Mouse (Mus musculus) ES-E14 (cell line): ENCODE data around the gene Ccdc90b. TPM values are rescaled to one million over a fixed set of nuclear protein-coding genes. Genes with fewer than 3 reads are reported as not detected.

Experiments
- DNase-seq: peaks from one replicate; pipeline ENCODE4 v3.0.0-alpha.2; 2013; ENCODE audit warnings: low read depth, low spot score
- H3K27ac ChIP-seq: 2 replicates; pipeline ENCODE4 v1.5.1; 2012; ENCODE audit warnings: low read depth, mild to moderate bottlenecking, low read length, moderate library complexity, mixed read lengths; ENCODE audit not compliant: poor library complexity, insufficient read depth, severe bottlenecking
- H3K36me3 ChIP-seq: 2 replicates; pipeline ENCODE4 v1.6.1; 2012; ENCODE audit warnings: mild to moderate bottlenecking, low read length, moderate library complexity, mixed read lengths; ENCODE audit not compliant: control insufficient read depth, poor library complexity, insufficient read depth, severe bottlenecking
- H3K4me1 ChIP-seq, 2 experiments: fragments of 150-350 bp in 1 of 2; sonication (generic) in 1 of 2; 2 replicates each; pipeline ENCODE4 v1.6.1; 2012; ENCODE audit warnings: low read length in 2 of 2, mild to moderate bottlenecking in 1 of 2, mixed read lengths in 1 of 2; ENCODE audit not compliant: control insufficient read depth in 2 of 2, insufficient read depth in 2 of 2, poor library complexity in 1 of 2
- H3K4me3 ChIP-seq, 2 experiments: fragments of 150-350 bp in 1 of 2; sonication (generic) in 1 of 2; 2 replicates each; pipeline ENCODE4 v1.5.1; 2012; ENCODE audit warnings: low read length in 2 of 2, low read depth in 1 of 2, mild to moderate bottlenecking in 1 of 2, mixed read lengths in 1 of 2; ENCODE audit not compliant: insufficient read depth in 1 of 2, poor library complexity in 1 of 2, severe bottlenecking in 1 of 2
- H3K9ac ChIP-seq: 2 replicates; pipeline ENCODE4 v1.6.1; 2012; ENCODE audit warnings: low read depth, mild to moderate bottlenecking, low read length, mixed read lengths; ENCODE audit not compliant: poor library complexity, insufficient read depth, severe bottlenecking
- H3K9me3 ChIP-seq: fragments of 150-350 bp; sonication (generic); 2 replicates; pipeline ENCODE4 v1.6.1; 2012; ENCODE audit warnings: low read depth, mild to moderate bottlenecking, low read length; ENCODE audit not compliant: control insufficient read depth, insufficient read depth
- CHD2 ChIP-seq: IDR thresholded peaks from 2 replicates; pipeline ENCODE4 v1.6.1; 2014; ENCODE audit warnings: mild to moderate bottlenecking, low read depth, low read length, inconsistent platforms
- HCFC1 ChIP-seq: IDR thresholded peaks from 2 replicates; pipeline ENCODE4 v1.6.1; 2012; ENCODE audit warnings: low read length, inconsistent platforms, borderline replicate concordance; ENCODE audit not compliant: insufficient read depth
- MAFK ChIP-seq: IDR thresholded peaks from 2 replicates; pipeline ENCODE4 v1.6.1; 2014; ENCODE audit warnings: mild to moderate bottlenecking, low read depth, low read length, inconsistent platforms; ENCODE audit not compliant: insufficient read depth
- ZC3H11A ChIP-seq: IDR thresholded peaks from 2 replicates; pipeline ENCODE4 v1.6.1; 2012; ENCODE audit warnings: low read depth, mild to moderate bottlenecking, inconsistent platforms, low read length, borderline replicate concordance
- in situ Hi-C, 2 experiments: fragments of 600-800 bp; cut with MboI; formaldehyde crosslinking; loops; one replicate each; pipeline ENCODE4 v1.15.1; 2025; ENCODE audit warnings: low sequenced_read_pairs in 2 of 2, inconsistent platforms in 1 of 2; ENCODE audit not compliant: unreplicated experiment in 2 of 2
- total RNA-seq: library from RNA; depleted of rRNA; stranded (reverse); fragments of 300-350 nt; gene quantifications from 2 replicates; pipeline ENCODE4 v1.2.3, GENCODE M21; 2012; rRNA removed

Gene Ccdc90b
- total RNA-seq, 1 experiment: 16.9 TPM

DNA sequence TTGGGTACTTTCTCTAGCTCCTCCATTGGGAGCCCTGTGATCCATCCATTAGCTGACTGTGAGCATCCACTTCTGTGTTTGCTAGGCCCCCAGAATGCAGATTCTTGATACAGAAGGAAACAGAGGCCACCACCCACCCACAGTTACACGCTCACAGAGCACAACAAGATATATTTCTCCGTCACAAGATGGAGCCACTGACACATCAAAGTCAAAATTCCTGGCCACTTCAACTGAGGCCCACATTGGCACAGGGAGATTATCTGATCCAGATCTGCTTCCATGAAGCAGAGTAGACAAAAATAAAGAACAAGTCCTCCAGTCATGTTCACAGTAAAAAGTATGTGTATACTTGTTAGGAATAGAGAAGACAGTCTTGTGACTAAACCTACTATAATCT is 69.2 kb downstream of the Ccdc90b start:
- Histone ChIP-seq H3K27ac (no peak overlapping the region), H3K9me3 (no peaks in the 10 kb centered on the region), H3K9ac (no peak overlapping the region), H3K4me1 (no peaks in the 10 kb centered on the region), H3K36me3 (no peaks in the 10 kb centered on the region), H3K4me3 (no peak overlapping the region)
- DNase-seq: peak; percentile 16
- TF ChIP-seq HCFC1 (no peak), MAFK (no peak), CHD2 (no peak), ZC3H11A (peak; percentile 34; the same call in 1 of the 2 replicates)
- in situ Hi-C loops: no loop called here

Other genes starting within 250 kb of the Ccdc90b start
- gene Ankrd42, start 76.0 kb downstream of the Ccdc90b start, total RNA-seq: 5.2 and 6.1 TPM in 2 replicates
- gene Pcf11, start 108.8 kb downstream of the Ccdc90b start, total RNA-seq: 49.9 TPM in 2 replicates
- 6.8 and 7.4 TPM in 2 replicates for gene Rab30, start 180.5 kb downstream of the Ccdc90b start, total RNA-seq